Mouse (Mus musculus) heart, adult 8-10 months (tissue): ENCODE data around the gene Kcnd2. TPM values are rescaled to one million over a fixed set of nuclear protein-coding genes. Genes with fewer than 3 reads are reported as not detected.

Source experiments
- DNase-seq: peaks from one replicate; pipeline ENCODE4 v3.0.0; 2022; ENCODE audit warnings: low spot score
- total RNA-seq, 4 experiments: library from RNA; stranded (reverse); gene quantifications; 2 replicates each; pipeline ENCODE4 v1.2.4; 2022

Kcnd2 gene
- total RNA-seq, 4 experiments from 2014 or later: 13.6 to 16.7 (median 14.6) TPM

DNA sequence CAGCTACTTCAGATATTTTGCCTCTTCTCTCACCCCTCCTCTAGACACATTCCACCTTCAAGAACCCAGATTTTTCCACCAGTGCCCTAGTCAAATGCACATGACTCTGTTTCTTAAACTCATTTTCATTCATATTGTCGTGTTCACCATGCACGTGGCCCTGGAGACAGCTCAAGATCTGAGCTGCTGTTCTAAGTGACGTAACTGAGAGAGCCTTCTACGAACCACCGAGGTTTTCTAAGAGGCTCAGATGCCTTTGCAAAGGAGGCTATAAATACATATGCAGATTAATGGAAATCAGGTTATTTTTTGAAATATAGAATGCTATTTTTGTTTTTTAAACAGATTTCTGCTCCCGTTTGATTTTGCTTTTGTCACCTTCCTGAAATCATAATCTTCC, 202.9 kb downstream of the Kcnd2 start:
- DNase-seq: no peak

DNA sequence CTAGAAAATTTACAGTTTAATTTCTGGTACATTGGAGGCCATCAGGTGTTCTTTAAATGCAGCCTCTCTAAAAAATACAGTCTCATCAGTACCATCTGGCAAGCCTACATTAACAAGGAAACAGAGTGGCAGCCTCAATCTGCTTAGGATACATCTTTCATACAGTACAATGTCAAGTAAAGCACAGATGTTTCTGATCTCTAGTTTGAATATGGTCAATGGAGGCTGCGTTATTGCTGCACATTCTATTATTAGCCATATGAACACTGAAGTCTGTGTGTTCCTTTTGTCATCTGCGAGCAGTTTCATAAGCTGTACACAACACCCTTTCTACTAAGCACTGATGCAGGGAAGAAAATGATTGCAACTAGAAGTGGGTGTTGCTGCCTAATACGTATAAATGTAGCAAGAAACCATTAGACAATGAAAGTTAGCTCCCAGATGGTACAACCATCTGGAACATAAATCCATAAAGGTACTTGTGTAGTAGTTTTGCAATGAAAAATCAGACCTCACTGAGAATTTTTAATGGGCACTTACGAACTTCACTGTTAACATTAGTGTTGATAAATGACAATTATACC, 209.0 kb downstream of the Kcnd2 start:
- no peak for DNase-seq

DNA sequence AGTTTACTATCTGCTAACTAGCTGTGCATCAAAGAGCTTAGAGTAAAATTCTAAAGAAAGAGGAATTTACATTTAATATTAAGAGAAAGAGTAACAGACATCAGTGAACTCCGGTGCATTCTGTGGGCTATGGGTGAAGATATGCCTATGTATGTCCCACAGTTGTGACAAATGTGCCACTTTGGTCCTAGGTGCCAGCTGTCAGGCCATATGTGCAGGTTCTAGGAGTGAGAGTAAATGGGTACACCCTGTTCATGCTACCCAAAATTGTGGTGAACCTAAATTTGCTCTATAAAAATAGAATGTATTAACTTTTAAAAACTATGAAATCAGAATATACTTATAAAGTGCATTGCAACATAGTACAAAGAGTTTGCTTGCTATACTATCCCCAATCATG, 215.8 kb downstream of the Kcnd2 start:
- DNase-seq: no peak

DNA sequence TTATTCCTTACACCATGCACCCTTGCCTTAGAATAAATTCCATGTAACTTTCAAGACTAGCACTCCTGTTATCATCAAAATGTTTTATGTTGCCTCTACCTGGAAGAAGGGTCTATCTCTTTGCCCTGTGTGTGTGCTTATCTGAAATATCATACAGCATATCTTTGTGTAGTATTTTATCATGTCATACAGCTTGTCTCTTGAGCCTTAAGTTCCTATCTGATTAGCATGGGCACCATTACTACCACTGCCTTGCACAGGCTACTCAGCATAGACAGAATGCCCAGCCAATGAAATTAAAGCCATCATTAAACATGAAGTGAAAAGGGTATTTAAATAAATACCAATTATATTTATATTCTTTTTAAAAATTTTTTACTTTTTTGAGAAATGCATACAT, 249.4 kb downstream of the Kcnd2 start:
- DNase-seq: no peak

DNA sequence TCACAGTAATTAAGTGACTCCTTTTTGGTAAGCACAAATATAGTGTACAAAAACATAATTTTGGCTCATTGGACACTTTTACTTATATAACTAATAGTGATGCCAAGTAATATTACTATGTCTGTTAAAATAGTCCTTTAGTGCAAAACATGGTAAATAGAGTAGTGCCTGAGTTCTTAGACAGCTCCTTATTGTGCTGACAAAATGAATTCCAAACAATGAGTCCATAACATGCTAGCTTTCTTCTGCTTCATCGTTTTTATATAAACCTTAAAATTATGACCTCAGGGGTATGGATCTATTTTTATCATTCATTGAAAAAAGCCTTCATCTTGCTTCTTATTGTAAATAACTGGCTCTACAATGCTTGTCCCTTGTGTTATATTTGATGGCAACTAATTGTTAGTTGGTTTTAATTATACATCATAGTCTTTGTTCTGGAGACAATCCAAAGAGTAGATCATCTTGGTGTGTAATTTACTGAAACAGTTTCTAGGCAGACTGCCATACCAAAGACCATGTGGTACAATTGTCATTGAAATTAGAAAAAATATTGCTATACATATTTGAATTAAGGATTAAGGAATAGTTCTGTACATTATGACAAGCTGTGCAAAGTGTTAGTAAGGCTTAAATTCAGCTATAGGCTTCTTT, 256.7 kb downstream of the Kcnd2 start:
- no peak for DNase-seq

DNA sequence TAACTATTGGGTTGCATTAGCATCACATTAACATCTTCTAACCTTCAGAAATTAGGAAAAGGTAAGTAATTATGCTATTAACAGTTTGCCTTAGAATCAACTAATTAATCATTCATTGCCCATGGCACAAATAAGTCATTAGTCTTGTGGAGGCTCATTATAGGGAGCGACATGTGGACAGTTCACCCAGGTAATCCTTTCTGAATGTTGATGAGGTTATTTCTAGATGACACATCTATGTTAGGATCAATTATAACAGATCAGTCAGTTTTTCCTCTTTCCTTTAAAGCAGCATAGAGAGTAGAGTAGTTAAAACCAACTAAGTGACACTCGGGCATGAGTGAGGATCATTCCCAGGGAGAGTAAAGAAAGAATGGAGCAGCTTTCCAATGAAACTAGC, 267.4 kb downstream of the Kcnd2 start:
- no peak for DNase-seq

DNA sequence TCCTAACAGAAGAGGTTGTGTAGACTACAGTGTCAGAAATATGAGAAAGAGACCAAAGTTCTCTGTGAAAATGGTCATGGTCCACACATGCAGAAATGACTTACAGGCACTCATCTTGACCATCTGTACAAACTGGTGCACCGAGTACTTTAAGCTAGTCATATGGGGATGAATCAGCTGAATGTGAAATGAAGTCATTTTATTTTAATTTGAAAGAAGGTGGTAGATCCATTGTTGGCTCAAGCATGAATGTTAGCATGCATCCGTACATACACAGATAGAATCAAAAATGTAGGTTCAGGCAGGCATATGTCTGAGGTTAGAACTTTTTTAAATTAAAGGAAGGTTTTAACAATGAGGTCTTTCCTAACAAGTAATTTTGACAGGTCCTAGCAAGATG, 273.2 kb downstream of the Kcnd2 start:
- no peak for DNase-seq

DNA sequence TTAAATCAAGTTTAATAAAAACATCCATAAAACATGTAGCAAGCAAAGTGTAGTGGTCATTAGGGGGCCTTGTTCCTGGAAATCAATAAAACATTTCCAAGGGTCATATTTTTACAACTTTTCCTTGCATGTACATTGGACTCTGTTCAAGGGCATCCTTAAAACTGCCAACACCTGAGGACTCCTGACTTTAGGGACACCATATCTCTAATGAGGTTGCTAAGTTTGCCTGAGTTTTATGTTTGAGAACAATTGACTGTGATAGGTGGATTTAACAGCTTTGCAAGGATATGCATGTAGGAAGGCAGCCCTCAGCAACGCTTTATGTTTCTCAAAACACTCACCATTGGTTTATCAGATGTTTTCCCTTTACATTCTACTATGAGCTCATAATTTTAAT, 287.6 kb downstream of the Kcnd2 start:
- DNase-seq: no peak

DNA sequence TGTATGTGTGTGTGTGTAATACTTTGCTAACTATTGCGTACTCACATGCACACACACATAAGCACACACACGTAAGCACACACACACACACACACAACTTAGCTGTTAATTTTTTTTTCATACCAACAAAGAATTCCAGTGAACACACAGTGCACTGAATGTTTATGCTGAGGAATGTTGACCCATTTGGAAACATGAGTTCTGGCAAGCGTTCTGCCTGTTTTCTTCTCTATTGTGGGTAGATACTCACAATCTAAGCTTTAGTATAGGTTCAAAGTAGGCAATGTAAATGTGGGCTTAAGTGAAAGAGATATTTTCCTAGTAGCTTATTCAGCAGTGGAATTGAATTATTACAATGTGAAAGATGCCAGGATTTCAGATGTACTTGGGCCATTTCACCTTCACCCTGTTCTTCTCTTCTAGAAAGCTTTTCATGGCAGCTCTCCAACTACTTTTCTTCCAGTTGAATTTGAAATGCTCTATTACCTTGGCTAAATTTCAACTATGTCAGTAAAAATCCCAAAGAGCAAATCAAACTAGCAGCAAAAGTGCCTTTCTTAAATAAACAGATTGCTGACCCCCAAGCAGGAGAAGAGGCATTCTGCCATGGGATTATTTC, 295.4 kb downstream of the Kcnd2 start:
- DNase-seq: no peak

DNA sequence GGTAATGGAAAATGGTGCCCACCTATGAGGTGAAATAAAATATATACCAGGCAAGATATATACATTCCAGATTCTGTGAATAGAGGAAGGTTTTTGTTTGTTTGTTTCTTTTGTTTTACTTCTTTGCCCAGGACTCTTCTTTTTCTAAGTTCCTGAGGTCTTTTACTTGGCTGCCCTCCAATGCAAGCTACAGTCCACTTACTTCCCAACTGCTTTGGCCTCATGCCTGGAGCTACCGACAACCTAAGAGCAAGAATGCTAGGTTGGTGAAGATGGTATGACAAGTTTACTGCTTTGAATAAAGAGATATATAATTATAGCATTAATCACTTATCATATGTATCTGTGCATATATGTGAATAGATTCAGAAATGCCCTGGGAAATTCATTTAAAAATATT, 305.0 kb downstream of the Kcnd2 start:
- DNase-seq: no peak

DNA sequence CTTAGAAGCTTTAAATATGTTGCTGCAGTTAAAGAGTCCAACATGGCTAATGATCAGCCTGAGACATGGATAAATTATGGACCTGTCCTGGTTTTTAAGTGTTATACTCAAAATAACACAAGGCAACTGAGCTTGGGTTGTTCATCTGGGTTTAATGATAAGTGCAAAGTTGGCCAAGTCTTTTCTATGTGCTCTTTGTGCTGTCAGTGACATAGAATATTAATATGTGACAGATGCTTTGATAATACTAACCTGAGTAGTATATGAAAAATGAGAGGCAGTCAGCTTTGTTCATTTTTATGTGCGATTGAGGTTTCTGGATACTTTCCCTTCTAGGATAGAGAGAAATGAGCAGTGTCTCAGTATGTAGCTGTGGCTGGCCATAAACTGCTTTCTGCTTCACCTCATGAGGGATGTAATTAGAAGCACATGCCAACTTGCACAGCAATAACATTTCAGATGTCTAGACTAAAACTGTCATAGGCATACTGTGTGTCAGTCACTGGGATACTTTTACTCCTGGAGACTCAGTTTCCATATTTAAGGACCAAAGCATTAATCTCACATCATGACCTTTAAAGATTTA, 312.3 kb downstream of the Kcnd2 start:
- DNase-seq: no peak

DNA sequence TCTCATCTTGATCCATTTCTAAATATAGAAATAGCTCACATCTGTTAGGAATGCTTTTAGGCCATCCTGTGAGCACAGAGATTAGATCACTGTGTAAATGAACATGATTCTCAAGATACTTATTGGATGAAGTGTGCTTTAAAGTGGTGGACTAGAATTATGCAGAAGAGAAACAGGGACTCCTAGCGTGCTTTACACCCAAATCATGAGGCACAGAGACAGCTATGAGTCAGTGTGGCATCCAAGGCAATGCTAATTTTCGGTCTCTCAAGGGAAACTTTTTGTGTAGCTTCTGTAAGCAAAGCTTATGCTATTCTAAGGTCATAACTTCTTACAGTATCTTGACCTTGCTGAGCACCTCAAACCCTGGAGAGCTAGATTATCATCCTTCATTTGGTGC, 318.7 kb downstream of the Kcnd2 start:
- DNase-seq: no peak

DNA sequence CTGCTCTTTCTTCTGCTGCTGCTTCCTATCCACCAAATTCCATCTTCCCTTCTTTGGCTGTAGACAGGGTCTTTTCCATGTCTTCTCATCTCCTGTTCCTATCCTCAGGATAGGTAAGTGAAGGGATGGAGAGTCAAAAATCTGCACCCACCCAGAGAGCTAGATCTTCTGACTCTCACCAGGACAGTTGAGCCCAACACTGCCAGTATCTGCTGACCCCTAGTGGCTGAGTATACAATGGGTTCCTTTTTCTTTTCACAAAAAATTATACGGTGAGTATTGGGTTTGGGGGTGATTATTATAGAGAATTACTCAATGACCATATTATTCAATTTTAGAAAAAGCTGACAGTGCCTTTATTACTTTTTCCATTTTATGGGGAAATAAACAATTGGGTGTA, 319.5 kb downstream of the Kcnd2 start:
- DNase-seq: no peak

DNA sequence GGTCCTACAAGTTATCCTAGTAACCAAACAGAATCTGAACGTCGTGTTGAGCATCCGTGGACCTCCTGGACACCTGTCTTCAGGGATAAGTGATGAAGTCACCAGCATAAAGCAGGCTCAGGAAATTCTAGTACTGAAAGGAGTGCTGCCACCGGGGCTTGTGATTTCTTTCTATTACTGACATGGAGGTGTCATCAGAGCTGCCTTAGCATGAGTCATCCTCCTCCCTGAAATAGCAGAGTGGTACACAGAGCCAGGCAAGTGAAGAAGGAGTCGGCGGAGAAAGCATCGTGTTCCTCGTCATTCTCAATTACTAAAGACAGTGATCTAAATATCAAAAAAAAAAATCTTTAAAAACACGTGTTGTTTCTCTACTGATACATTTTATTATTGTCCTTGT, 336.2 kb downstream of the Kcnd2 start:
- DNase-seq: no peak

DNA sequence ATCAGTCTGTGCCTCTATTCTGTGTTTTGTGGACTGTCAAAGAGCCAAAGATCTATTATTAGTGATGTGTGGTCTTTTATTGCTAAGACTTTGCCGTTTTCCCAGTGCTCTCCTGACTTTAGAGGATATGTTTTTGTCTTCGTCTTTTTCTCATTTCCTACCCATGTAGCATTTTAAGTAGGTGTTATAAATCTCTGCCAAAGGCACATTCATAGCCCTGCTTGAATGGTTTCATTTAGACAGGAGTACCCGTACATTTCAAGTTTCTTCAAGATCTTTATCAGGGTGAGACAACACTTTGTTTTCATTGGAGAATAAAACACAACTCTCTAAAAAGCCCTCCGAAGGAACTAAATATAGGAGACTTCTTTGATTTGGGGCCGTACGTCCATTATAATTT, 355.7 kb downstream of the Kcnd2 start:
- no peak for DNase-seq

DNA sequence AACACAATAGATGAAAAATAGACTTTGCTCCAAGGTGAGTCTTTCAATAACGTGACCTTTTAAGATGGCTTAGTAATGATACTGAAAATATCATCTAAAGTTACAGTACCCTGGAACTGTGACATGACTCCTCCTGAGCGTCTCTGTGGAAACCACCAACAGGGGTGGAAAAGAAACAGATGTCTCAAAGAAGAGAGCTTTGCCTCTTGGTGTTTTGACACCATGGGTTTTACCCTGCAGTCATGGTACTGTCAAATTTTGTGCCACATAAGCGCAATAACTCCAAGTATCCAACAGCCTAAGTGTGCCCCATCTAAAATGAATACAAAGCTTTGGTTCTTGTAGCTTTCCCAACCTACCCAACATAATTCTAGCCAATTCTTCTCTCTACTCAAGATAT, 374.9 kb downstream of the Kcnd2 start:
- no peak for DNase-seq

DNA sequence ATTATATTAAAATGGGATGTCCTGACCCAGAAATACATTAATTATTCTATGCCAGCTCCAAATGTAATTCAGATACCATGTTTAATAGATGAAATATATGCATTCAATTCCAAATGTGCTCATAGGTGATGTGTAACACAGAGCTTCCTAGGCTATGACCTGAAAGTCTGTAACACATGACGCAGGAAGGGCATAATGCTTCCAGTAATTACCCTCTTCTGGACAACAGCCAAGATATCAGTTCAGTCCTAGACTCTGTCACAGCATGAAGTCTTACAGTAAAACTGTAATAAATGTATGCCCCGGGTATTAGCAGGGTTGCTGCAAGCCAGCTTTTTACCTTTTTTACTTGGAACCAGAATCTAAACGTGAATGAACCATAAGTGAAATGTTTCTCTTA, 382.1 kb downstream of the Kcnd2 start:
- DNase-seq: no peak

DNA sequence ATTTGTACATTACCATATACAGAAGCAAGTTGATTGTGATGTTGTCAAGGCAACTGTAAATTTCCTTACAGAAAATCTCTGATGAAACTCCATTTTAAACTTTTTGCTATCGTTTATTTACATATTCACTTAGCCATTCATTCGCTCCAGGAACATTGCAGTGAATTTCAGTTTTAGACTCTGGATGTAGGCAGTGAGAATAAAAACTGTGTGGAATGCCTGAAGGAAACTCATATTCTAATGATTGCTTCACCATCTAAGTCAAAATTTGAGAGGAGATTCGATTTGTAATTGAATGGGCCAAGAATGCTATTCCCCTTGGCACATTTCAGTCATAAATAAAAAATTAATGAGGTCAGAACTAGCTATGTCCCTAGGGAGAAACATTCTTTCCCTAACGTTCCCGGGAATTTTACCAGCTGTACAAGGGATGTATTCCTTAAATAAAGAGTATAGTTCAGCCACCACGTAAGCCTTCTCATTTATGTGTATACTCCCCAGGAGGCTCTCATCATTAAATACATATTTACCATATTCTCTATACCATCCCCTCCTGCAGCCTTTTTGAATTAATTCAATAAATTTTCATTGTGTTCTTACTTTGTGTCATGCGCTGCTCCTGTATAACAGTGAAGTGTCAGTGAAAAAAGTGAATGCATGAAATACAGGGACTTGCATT, 394.2 kb downstream of the Kcnd2 start:
- DNase-seq: no peak

DNA sequence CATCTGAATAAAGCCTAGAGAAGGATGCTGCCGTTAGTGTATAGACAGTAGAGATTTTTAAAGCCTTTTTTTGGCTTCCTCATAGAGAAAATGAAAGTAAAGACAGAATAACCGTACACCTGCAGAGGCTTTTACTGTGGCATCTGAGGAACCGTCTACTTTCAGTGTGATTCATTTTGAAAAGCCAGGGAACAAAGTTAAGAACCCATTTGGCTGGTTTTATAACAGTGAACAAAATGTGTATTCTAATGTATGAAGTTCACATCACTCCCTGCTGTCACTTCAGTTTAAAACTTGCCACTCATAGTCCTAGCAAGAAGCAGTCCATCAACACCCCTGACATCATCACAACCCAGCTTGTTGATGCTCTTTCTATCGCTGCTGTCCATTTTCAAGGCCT, 414.7 kb downstream of the Kcnd2 start:
- no peak for DNase-seq

DNA sequence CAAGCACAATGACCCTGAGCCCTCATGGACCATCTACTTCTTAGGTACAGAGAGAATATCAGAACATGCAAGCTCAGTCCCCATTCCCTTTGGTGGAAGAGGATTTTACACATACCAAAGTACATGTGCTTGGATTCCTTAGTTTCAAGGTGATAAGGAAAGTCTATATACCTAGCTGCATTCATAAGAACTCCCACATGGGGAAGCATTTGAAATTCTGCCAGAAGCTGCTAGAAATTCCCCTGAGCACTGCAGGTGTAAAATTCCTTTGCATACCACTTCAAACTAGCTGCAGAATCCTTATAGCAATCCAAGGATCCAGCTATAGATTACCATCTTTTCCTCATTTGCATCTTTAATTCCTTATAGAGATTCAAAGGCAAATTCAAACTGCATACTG, 440.4 kb downstream of the Kcnd2 start:
- no peak for DNase-seq

DNA sequence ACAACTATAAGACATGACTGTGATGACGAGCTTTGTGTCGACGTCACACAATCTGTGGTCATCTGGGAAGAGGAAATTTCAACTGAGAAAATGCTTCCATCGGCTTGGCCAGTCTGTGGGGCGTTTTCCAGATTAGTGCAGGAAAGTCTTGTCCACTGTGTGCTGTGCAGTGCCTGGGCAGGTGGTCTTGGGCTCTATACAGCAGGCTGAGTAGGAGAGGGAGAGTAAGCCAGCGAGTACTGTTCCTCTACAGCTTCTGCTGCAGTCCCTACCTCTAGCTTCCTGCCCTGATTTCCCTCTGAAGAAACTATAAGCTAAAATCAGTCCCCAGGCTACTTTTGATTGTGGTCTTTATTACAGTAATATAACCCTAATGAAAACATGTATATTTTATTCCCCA, 448.8 kb downstream of the Kcnd2 start:
- no peak for DNase-seq

DNA sequence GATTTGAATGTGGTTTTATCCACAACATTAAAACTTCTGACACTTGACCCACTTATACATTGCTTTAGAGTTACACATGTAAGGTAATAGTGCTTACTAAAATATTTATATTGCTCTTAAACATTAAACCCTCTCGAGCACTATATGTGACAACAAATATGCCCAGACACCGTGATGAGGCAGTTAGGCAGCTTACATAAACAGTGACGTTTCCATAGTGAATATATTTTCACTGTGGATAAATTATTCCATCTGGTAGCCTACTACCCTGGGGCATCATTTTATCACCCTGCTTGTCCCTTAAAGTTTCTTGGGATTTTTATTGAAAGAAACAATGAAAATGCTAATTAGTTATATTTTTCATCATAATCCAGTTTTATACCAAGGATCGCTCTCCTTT, 449.3 kb downstream of the Kcnd2 start:
- DNase-seq: no peak

DNA sequence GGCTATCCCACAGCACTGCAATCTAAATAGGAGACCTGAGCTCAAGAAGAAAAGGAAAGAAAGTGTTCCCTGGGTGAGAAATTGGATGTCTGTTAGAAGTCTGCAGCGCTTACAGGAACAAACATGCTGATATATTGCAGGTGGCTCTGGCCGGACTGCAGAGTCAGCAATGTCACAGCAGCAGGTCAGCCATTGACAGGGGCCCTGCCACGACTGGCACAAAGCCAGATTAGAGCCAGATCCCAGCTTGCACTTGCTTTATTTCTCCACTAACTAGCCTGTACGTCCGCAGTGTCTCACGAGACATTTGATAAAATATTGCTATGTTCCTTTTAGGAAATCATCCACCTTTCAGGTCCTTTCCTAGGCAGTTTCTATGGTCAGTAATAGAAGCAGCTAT, 468.9 kb downstream of the Kcnd2 start:
- DNase-seq: no peak
